Mouse (Mus musculus) liver, adult 2 months (tissue): ENCODE results near the gene Lin9.

Experiments used
- CTCF ChIP-seq: fragments of 200-500 bp; IDR thresholded peaks from 2 replicates; pipeline ENCODE4 v1.5.1; 2011; ENCODE audit warnings: low read depth, low read length, control low read depth
- POLR2A ChIP-seq: fragments of 200-500 bp; IDR thresholded peaks from 2 replicates; pipeline ENCODE4 v1.6.1; 2011; ENCODE audit warnings: low read length, control low read depth; ENCODE audit not compliant: insufficient read depth; ENCODE audit errors: extremely low read depth

DNA sequence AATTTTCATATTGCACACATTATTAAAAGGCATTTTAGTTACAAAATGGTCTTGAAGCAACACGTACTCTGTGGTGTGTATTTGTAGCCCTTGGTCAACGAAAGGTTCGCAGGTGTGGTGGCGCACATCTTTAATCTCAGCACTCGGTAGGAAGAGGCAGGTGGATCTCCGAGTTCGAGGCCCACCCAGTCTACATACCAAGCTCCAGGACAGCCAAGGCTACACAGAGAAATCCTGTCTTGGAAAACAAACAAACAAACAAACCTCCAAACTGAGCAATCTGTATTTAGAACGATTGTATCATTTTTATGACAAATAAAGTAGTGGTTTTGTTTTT lies 1.2 kb downstream of the Lin9 start:
- TF ChIP-seq POLR2A, result no peak
- TF ChIP-seq CTCF, result no peak
